Mouse (Mus musculus): ENCODE data around the gene Mrpl45. TPM values are rescaled to one million over a fixed set of nuclear protein-coding genes. Genes with fewer than 3 reads are reported as not detected.
"Not testable (repeated sequence)": the region's sequence is repeated elsewhere in the genome, so short reads cannot be mapped to it uniquely, and the experiment has no call there.

Mrpl45 gene
- polyA plus RNA-seq (2015; fragmentation: Nextera tagmentation; extraction: Ambion mirVana) = 40.8 and 41.0 TPM in 2 replicates

- DNase-seq (ENCODE audit: low spot score) = peak; percentile 100
These were observed at the start of gene Mrpl45 for GRCm38 (mm10) chr11:97315504-97316503. Gene Mrpl45 (plus strand): TSS chr11:97315716.

- not testable (repeated sequence) for DNase-seq (ENCODE audit: low spot score)
These were observed 49.0 kb upstream of the Mrpl45 start for GRCm38 (mm10) chr11:97266544-97266943.

- DNase-seq (ENCODE audit: low spot score) = not testable (repeated sequence)
These were observed 45.5 kb upstream of the Mrpl45 start for GRCm38 (mm10) chr11:97270004-97270403.

- DNase-seq (ENCODE audit: low spot score) = no peak
These were observed 42.7 kb upstream of the Mrpl45 start for GRCm38 (mm10) chr11:97272835-97273234.

GRCm38 (mm10) chr11:97273613-97274012 is 41.9 kb upstream of the Mrpl45 start:
- DNase-seq (ENCODE audit: low spot score) = peak; percentile 23

GRCm38 (mm10) chr11:97274947-97275346 is 40.6 kb upstream of the Mrpl45 start:
- DNase-seq (ENCODE audit: low spot score) = not testable (repeated sequence)

- no peak for DNase-seq (ENCODE audit: low spot score)
These were observed 40.2 kb upstream of the Mrpl45 start for GRCm38 (mm10) chr11:97275349-97275748.

GRCm38 (mm10) chr11:97276019-97276418 is 39.5 kb upstream of the Mrpl45 start:
- DNase-seq (ENCODE audit: low spot score) = no peak

GRCm38 (mm10) chr11:97277166-97277565 is 38.4 kb upstream of the Mrpl45 start:
- no peak for DNase-seq (ENCODE audit: low spot score)

- no peak for DNase-seq (ENCODE audit: low spot score)
These were observed 37.1 kb upstream of the Mrpl45 start for GRCm38 (mm10) chr11:97278456-97278855.

GRCm38 (mm10) chr11:97279040-97279404 is 36.5 kb upstream of the Mrpl45 start:
- DNase-seq (ENCODE audit: low spot score) = no peak

GRCm38 (mm10) chr11:97279405-97280215 is 35.9 kb upstream of the Mrpl45 start:
- peak; percentile 62 for DNase-seq (ENCODE audit: low spot score)

- DNase-seq (ENCODE audit: low spot score) = peak; percentile 81
These were observed 35.2 kb upstream of the Mrpl45 start, which contains the start of gene Npepps for GRCm38 (mm10) chr11:97280216-97280861. Gene Npepps (minus strand): TSS chr11:97280638.

- no peak for DNase-seq (ENCODE audit: low spot score)
These were observed 33.3 kb upstream of the Mrpl45 start for GRCm38 (mm10) chr11:97282179-97282578.

GRCm38 (mm10) chr11:97284854-97285253 is 30.7 kb upstream of the Mrpl45 start:
- no peak for DNase-seq (ENCODE audit: low spot score)

- DNase-seq (ENCODE audit: low spot score) = no peak
These were observed 29.4 kb upstream of the Mrpl45 start for GRCm38 (mm10) chr11:97285852-97286775.

GRCm38 (mm10) chr11:97286973-97287372 is 28.5 kb upstream of the Mrpl45 start:
- no peak for DNase-seq (ENCODE audit: low spot score)

- DNase-seq (ENCODE audit: low spot score) = no peak
These were observed 27.9 kb upstream of the Mrpl45 start for GRCm38 (mm10) chr11:97287643-97288042.

- no peak for DNase-seq (ENCODE audit: low spot score)
These were observed 26.0 kb upstream of the Mrpl45 start for GRCm38 (mm10) chr11:97289276-97290230.

All from thymus, postnatal 0 days (tissue).